Mouse (Mus musculus): ENCODE results near the gene Dnaaf1. TPM values are rescaled to one million over a fixed set of nuclear protein-coding genes. Genes with fewer than 3 reads are reported as not detected.

Dnaaf1 gene
- 0.22 and 0.24 TPM in 2 replicates for polyA plus RNA-seq (2015; fragmentation: Nextera tagmentation; extraction: Ambion mirVana)

DNA sequence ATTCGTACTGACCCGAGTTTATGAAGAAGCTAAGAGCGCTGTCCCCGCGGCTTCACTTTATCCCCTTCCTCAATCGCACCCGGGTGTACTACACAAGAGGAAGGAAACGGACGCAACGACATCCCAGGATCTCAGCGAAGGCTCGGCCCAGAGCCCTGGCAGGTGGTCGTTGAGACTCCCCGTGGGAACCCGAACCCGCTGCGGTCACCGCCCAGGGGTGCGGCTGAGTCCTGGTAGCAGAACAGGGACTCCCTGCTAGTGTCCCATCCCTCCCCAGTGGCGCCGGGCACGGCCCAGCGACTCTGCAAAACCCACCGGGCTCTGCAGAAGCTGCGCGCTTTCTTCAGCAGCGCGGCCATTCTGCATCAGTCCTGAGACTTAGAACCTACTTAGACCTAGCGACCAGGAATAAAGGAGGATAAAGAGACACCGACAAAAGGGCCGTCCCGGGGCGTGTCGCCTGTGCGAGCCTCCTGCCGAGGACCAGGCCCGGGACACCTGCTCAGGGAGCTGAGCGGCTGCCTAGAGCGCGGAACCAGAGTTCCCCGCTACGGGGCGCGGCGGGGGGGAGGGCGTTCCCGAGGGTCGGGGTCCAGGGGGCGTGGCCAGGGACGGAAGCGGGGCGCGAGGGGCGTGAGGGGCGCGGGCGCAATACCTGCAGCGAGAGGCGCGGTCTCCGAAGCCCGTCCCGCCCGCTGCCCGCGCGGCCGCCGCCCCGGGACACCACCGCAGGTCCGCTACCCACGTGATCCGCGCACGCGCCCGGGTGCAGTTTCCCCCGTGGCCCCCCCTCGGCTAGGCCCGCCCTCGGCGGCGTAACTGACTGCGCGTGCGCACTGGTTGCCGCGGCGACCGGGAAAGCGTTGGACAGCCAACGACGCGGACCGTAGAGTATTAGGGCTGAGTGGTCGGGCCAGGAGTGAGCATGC, at the start of gene Dnaaf1, which contains the start of gene Hsdl1:
TSS of gene Dnaaf1 (plus strand) at position 799 of the 929 bp plus-strand sequence.
TSS of gene Hsdl1 (minus strand) at position 747 of the 929 bp plus-strand sequence.
- no peaks in the 10 kb centered on the region for H3K9me3 ChIP-seq (replicated peaks; ENCODE audit: low read length)
- peak within 1 kb of the TSS; percentile 97 for H3K4me2 ChIP-seq (ENCODE audit: low read length)
- WGBS = under 1% methylated on average over 96 of the region's 97 CpGs
- H3K9ac ChIP-seq (ENCODE audit: low read depth, low read length) = peak within 1 kb of the TSS; percentile 76
- DNase-seq (ENCODE audit: low spot score) (peak; percentile 93), ATAC-seq (replicated peaks; ENCODE audit: low FRiP score, low read depth) (peak; percentile 87)
- peak within 1 kb of the TSS; percentile 77 for H3K4me3 ChIP-seq (replicated peaks; ENCODE audit: low read depth, low read length)
- H3K4me1 ChIP-seq (replicated peaks; ENCODE audit: insufficient read depth, low read length) = no peaks in the 10 kb centered on the region; the same call in 1 of the 2 replicates
- peak within 1 kb of the TSS; percentile 76 for H3K27ac ChIP-seq
- H3K36me3 ChIP-seq (ENCODE audit: insufficient read depth, low read length) = no peaks in the 10 kb centered on the region
- H3K27me3 ChIP-seq (ENCODE audit: insufficient read depth, low read length) = no peaks in the 10 kb centered on the region
- TF ChIP-seq CTCF (IDR thresholded peaks at IDR 0.05; ENCODE audit: low read depth) = peak; percentile 37; the same call in 1 of the 2 replicates

DNA sequence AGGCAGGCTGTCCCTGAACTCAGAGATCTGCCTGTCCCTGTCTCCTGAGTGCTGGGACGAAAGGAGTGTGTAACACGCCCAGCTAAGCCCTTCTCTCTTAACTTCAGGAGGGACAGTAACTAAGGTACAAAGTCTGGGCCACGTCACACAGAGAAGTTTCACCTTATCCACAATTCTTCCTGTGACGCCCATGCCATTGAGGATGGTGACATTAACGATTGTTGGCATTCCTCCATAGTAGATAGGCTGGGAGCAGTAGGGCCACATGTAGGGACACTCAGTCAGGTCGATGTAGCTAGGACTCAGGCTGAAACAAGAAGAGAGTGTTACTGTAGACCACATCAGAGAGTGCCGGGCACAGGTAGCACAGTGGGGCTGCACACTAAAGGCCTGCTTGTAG, 46.3 kb upstream of the Dnaaf1 start:
- 92% methylated on average over 7 of the region's 7 CpGs for WGBS
- no peak for DNase-seq (ENCODE audit: low spot score)

DNA sequence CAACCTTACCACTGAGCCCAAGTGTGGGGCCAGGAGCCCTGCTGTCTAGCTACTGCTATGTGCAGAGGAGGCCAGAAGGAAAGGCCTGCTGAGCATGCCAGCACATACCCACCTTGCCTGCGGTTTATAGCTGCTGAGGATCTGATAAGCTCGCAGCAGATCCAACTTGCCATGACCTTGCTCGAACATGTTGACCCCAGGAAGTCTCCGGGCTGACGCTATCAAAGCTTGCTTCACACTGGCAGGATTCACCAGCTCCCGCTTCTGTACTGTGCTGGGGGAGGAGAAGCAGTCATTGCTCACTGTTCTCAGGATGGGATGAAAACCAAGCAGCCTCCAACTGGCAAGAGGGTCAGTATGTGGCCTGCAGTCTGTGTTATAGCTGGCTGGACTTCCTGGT, 44.1 kb upstream of the Dnaaf1 start:
- 0 out of 2 replicates have a peak, but pooled peaks have one; percentile 17 for ATAC-seq (replicated peaks; ENCODE audit: low FRiP score, low read depth)
- no peak overlapping the region for H3K9ac ChIP-seq (ENCODE audit: low read depth, low read length)
- no peak for DNase-seq (ENCODE audit: low spot score)
- no peaks in the 10 kb centered on the region for H3K9me3 ChIP-seq (replicated peaks; ENCODE audit: low read length)
- peaks cover 73% of the 10 kb centered on the region for H3K36me3 ChIP-seq (ENCODE audit: insufficient read depth, low read length)
- no peak overlapping the region for H3K4me2 ChIP-seq (ENCODE audit: low read length)
- WGBS = 74% methylated on average over 6 of the region's 6 CpGs
- H3K4me3 ChIP-seq (replicated peaks; ENCODE audit: low read depth, low read length) = no peak overlapping the region
- H3K27me3 ChIP-seq (ENCODE audit: insufficient read depth, low read length) = no peaks in the 10 kb centered on the region
- H3K4me1 ChIP-seq (replicated peaks; ENCODE audit: insufficient read depth, low read length) = no peaks in the 10 kb centered on the region
- H3K27ac ChIP-seq = no peak overlapping the region
- no peak for TF ChIP-seq CTCF (IDR thresholded peaks at IDR 0.05; ENCODE audit: low read depth)

More for the DNA sequence above, 46.3 kb upstream of the Dnaaf1 start:
- Histone ChIP-seq H3K4me2 (ENCODE audit: low read length) (no peak overlapping the region), H3K4me3 (replicated peaks; ENCODE audit: low read depth, low read length) (no peak overlapping the region), H3K27me3 (ENCODE audit: insufficient read depth, low read length) (no peaks in the 10 kb centered on the region), H3K9ac (ENCODE audit: low read depth, low read length) (no peak overlapping the region), H3K36me3 (ENCODE audit: insufficient read depth, low read length) (peaks cover 82% of the 10 kb centered on the region), H3K27ac (no peak overlapping the region), H3K4me1 (replicated peaks; ENCODE audit: insufficient read depth, low read length) (no peaks in the 10 kb centered on the region), H3K9me3 (replicated peaks; ENCODE audit: low read length) (no peaks in the 10 kb centered on the region)
- no peak for TF ChIP-seq CTCF (IDR thresholded peaks at IDR 0.05; ENCODE audit: low read depth)
- no peak for ATAC-seq (replicated peaks; ENCODE audit: low FRiP score, low read depth)

DNA sequence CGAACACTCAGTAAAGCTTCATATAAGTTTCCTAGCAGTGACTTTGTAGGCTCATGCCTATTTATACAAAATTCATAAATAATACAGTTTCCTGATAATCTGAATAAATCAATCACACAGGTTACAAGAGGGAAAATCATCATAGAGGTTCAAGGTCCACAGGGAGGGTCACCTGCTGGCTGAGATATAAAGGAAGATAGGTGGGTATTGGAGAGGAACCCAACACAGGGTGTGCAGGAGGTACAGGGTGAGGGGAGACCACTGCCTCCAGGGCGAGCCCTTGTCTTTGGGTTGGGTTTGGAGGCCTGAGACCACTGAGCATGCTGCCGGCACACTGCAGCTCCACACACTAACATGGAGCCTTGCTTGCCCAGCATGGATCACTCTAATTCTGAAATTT, 43.6 kb upstream of the Dnaaf1 start:
- Histone ChIP-seq H3K36me3 (ENCODE audit: insufficient read depth, low read length) (peaks cover 76% of the 10 kb centered on the region), H3K4me3 (replicated peaks; ENCODE audit: low read depth, low read length) (no peak overlapping the region), H3K9me3 (replicated peaks; ENCODE audit: low read length) (no peaks in the 10 kb centered on the region), H3K4me1 (replicated peaks; ENCODE audit: insufficient read depth, low read length) (no peaks in the 10 kb centered on the region), H3K27me3 (ENCODE audit: insufficient read depth, low read length) (no peaks in the 10 kb centered on the region), H3K27ac (no peak overlapping the region), H3K9ac (ENCODE audit: low read depth, low read length) (no peak overlapping the region), H3K4me2 (ENCODE audit: low read length) (no peak overlapping the region)
- 92% methylated on average over 3 of the region's 3 CpGs for WGBS
- ATAC-seq (replicated peaks; ENCODE audit: low FRiP score, low read depth) = no peak
- TF ChIP-seq CTCF (IDR thresholded peaks at IDR 0.05; ENCODE audit: low read depth) = no peak
- no peak for DNase-seq (ENCODE audit: low spot score)

DNA sequence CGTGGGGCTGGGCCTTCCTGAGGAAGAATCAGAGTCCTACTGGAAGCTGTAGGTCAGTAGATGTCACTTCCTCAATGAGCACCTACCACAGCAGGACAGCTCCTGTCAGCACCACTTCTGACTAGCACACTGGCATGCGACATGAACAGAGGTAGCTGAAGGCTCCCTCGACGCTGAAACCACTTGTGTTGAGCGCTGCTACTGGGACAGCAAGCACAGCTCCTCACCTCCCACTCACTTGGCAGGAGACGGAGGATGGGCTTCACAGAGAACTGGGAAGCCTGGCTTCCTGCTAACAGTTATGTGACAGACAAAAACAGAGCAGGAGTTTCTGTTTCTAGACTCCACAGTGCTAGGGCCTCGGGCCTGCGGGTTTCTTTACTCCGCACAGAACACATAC, 43.1 kb upstream of the Dnaaf1 start:
- no peak overlapping the region for H3K4me3 ChIP-seq (replicated peaks; ENCODE audit: low read depth, low read length)
- H3K36me3 ChIP-seq (ENCODE audit: insufficient read depth, low read length) = peaks cover 82% of the 10 kb centered on the region
- no peak for TF ChIP-seq CTCF (IDR thresholded peaks at IDR 0.05; ENCODE audit: low read depth)
- H3K4me1 ChIP-seq (replicated peaks; ENCODE audit: insufficient read depth, low read length) = no peaks in the 10 kb centered on the region
- ATAC-seq (replicated peaks; ENCODE audit: low FRiP score, low read depth) (no peak), DNase-seq (ENCODE audit: low spot score) (no peak)
- no peak overlapping the region for H3K27ac ChIP-seq
- H3K27me3 ChIP-seq (ENCODE audit: insufficient read depth, low read length) = no peaks in the 10 kb centered on the region
- no peak overlapping the region for H3K9ac ChIP-seq (ENCODE audit: low read depth, low read length)
- no peaks in the 10 kb centered on the region for H3K9me3 ChIP-seq (replicated peaks; ENCODE audit: low read length)
- 86% methylated on average over 9 of the region's 9 CpGs for WGBS
- no peak overlapping the region for H3K4me2 ChIP-seq (ENCODE audit: low read length)

DNA sequence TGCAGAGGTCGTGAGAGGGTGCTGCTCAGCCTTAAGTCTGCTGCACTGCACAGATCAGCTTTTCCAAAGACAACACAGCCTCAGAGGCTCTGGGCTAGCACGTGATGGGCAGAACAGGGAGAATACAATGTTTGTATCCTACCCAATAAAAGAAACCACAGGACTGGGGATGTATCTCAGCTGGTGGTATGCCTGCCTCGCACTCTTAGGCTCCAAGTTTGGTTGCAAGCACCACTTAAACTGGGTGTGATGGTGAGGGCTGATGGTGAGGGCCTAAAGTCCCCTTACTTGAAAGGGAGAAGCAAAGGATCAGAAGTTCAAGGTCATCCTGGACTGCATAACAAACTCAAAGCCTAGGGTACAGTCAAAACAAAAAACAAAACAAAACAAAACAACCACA, 30.4 kb upstream of the Dnaaf1 start:
- Histone ChIP-seq H3K36me3 (ENCODE audit: insufficient read depth, low read length) (peaks cover 51% of the 10 kb centered on the region), H3K27ac (no peak overlapping the region), H3K9ac (ENCODE audit: low read depth, low read length) (no peak overlapping the region), H3K4me1 (replicated peaks; ENCODE audit: insufficient read depth, low read length) (0 out of 2 replicates have a peak, but pooled peaks cover 4% of the 10 kb centered on the region), H3K27me3 (ENCODE audit: insufficient read depth, low read length) (no peaks in the 10 kb centered on the region), H3K4me3 (replicated peaks; ENCODE audit: low read depth, low read length) (no peak overlapping the region), H3K9me3 (replicated peaks; ENCODE audit: low read length) (no peaks in the 10 kb centered on the region), H3K4me2 (ENCODE audit: low read length) (no peak overlapping the region)
- no peak for TF ChIP-seq CTCF (IDR thresholded peaks at IDR 0.05; ENCODE audit: low read depth)
- WGBS = 87% methylated on average over 3 of the region's 3 CpGs
- DNase-seq (ENCODE audit: low spot score) (no peak), ATAC-seq (replicated peaks; ENCODE audit: low FRiP score, low read depth) (no peak)
